Mouse (Mus musculus) ovary, postnatal 36 days (tissue): ENCODE data around the gene Dnm3.

Experiments used
- DNase-seq: peaks from one replicate; pipeline ENCODE4 v3.0.0; 2022; ENCODE audit warnings: low spot score, mixed read lengths

The Dnm3 gene

GRCm38 (mm10) chr1:162020766-162021165 is 457.1 kb downstream of the Dnm3 start:
- DNase-seq, result no peak

GRCm38 (mm10) chr1:162020303-162020731 is 457.5 kb downstream of the Dnm3 start:
- no peak for DNase-seq

- DNase-seq, result no peak
Measured at GRCm38 (mm10) chr1:162018601-162018977, 459.2 kb downstream of the Dnm3 start.

GRCm38 (mm10) chr1:162017975-162018600 is 459.7 kb downstream of the Dnm3 start:
- DNase-seq, result no peak

GRCm38 (mm10) chr1:162016982-162017381 is 460.9 kb downstream of the Dnm3 start:
- DNase-seq, result no peak

GRCm38 (mm10) chr1:162015247-162015862 is 462.5 kb downstream of the Dnm3 start:
- DNase-seq, result no peak

GRCm38 (mm10) chr1:162013561-162013960 is 464.3 kb downstream of the Dnm3 start:
- DNase-seq, result no peak

GRCm38 (mm10) chr1:162011523-162012245 is 466.1 kb downstream of the Dnm3 start:
- DNase-seq, result no peak

GRCm38 (mm10) chr1:162009086-162009485 is 468.7 kb downstream of the Dnm3 start:
- DNase-seq, result no peak

- DNase-seq, result no peak
Measured at GRCm38 (mm10) chr1:162008631-162009067, 469.2 kb downstream of the Dnm3 start.

GRCm38 (mm10) chr1:162008208-162008607 is 469.6 kb downstream of the Dnm3 start:
- no peak for DNase-seq

GRCm38 (mm10) chr1:162006109-162006508 is 471.7 kb downstream of the Dnm3 start:
- DNase-seq, result no peak

- no peak for DNase-seq
Measured at GRCm38 (mm10) chr1:162004821-162005770, 472.7 kb downstream of the Dnm3 start.

- no peak for DNase-seq
Measured at GRCm38 (mm10) chr1:162004518-162004780, 473.4 kb downstream of the Dnm3 start.

GRCm38 (mm10) chr1:162003729-162004517 is 473.9 kb downstream of the Dnm3 start:
- DNase-seq, result no peak

- no peak for DNase-seq
Measured at GRCm38 (mm10) chr1:162001328-162001727, 476.5 kb downstream of the Dnm3 start.

- DNase-seq, result no peak
Measured at GRCm38 (mm10) chr1:161999882-162000371, 477.9 kb downstream of the Dnm3 start.

GRCm38 (mm10) chr1:161999338-161999737 is 478.5 kb downstream of the Dnm3 start:
- no peak for DNase-seq

- no peak for DNase-seq
Measured at GRCm38 (mm10) chr1:161998781-161999180, 479.1 kb downstream of the Dnm3 start.

GRCm38 (mm10) chr1:161992389-161992788 is 485.4 kb downstream of the Dnm3 start:
- no peak for DNase-seq

GRCm38 (mm10) chr1:161991846-161992245 is 486.0 kb downstream of the Dnm3 start:
- DNase-seq, result no peak
